Mouse (Mus musculus) retina, postnatal 7 days (tissue): ENCODE data around the gene Dalrd3.

Source experiments
- DNase-seq: peaks from one replicate; pipeline ENCODE4 v3.0.0-alpha.2; 2012; ENCODE audit warnings: low read depth, low spot score

Gene Dalrd3

GRCm38 (mm10) chr9:108569381-108570206 lies at the start of gene Dalrd3:
Dalrd3 (plus strand) TSS chr9:108569886.
- peak; percentile 76 for DNase-seq

GRCm38 (mm10) chr9:108521604-108522003 lies 48.1 kb upstream of the Dalrd3 start:
- DNase-seq = no peak

GRCm38 (mm10) chr9:108523341-108523740 lies 46.3 kb upstream of the Dalrd3 start:
- no peak for DNase-seq

- DNase-seq = no peak
Measured at GRCm38 (mm10) chr9:108525400-108525799, 44.3 kb upstream of the Dalrd3 start.

GRCm38 (mm10) chr9:108530954-108531353 lies 38.7 kb upstream of the Dalrd3 start:
- DNase-seq = no peak

- no peak for DNase-seq
Measured at GRCm38 (mm10) chr9:108531496-108531895, 38.2 kb upstream of the Dalrd3 start.

- DNase-seq = no peak
Measured at GRCm38 (mm10) chr9:108540846-108541245, 28.8 kb upstream of the Dalrd3 start.

GRCm38 (mm10) chr9:108545986-108546385 lies 23.7 kb upstream of the Dalrd3 start:
- no peak for DNase-seq

GRCm38 (mm10) chr9:108546875-108547274 lies 22.8 kb upstream of the Dalrd3 start:
- no peak for DNase-seq

GRCm38 (mm10) chr9:108559169-108559568 lies 10.5 kb upstream of the Dalrd3 start:
- DNase-seq = no peak

- peak; percentile 93 for DNase-seq
Measured at GRCm38 (mm10) chr9:108560227-108560841, 9.4 kb upstream of the Dalrd3 start, which contains the start of gene Impdh2. Impdh2 (plus strand) TSS chr9:108560286.

- DNase-seq = no peak
Measured at GRCm38 (mm10) chr9:108563671-108564070, 6.0 kb upstream of the Dalrd3 start.

GRCm38 (mm10) chr9:108564131-108564530 lies 5.6 kb upstream of the Dalrd3 start:
- no peak for DNase-seq

GRCm38 (mm10) chr9:108565881-108566814 lies 3.5 kb upstream of the Dalrd3 start:
- DNase-seq = no peak

GRCm38 (mm10) chr9:108566815-108567776 lies 2.6 kb upstream of the Dalrd3 start, which contains the start of gene Ndufaf3:
Ndufaf3 (minus strand) TSS chr9:108567434.
- peak; percentile 89 for DNase-seq

- peak; percentile 58 for DNase-seq
Measured at GRCm38 (mm10) chr9:108567931-108568419, 1.7 kb upstream of the Dalrd3 start.

- DNase-seq = no peak
Measured at GRCm38 (mm10) chr9:108568511-108568921, 1.2 kb upstream of the Dalrd3 start.

- no peak for DNase-seq
Measured at GRCm38 (mm10) chr9:108570207-108570896, 666 bp downstream of the Dalrd3 start.

GRCm38 (mm10) chr9:108571401-108571973 lies 1.8 kb downstream of the Dalrd3 start:
- DNase-seq = no peak
